Mouse (Mus musculus) CH12.LX (cell line): ENCODE results near the gene Twist2.

ENCODE experiments used
- CTCF ChIP-seq, 2 experiments: IDR thresholded peaks in 1 of 2; conservative IDR thresholded peaks in 1 of 2; 2 replicates each; pipeline ENCODE4 v1.5.1; 2011 to 2012; ENCODE audit warnings: low read depth in 2 of 2, low read length in 2 of 2, improper control_type of control experiment in 1 of 2, inconsistent platforms in 1 of 2, mild to moderate bottlenecking in 1 of 2, moderate library complexity in 1 of 2
- EP300 ChIP-seq: IDR thresholded peaks from 2 replicates; pipeline ENCODE4 v1.6.1; 2011; ENCODE audit warnings: low read length, improper control_type of control experiment
- HCFC1 ChIP-seq: IDR thresholded peaks from 2 replicates; pipeline ENCODE4 v1.6.1; 2012; ENCODE audit warnings: low read depth, mild to moderate bottlenecking, inconsistent platforms, low read length, improper control_type of control experiment
- MEF2A ChIP-seq: IDR thresholded peaks from 2 replicates; pipeline ENCODE4 v1.6.1; 2014; ENCODE audit warnings: low read depth, mild to moderate bottlenecking, inconsistent platforms, low read length, improper control_type of control experiment, borderline replicate concordance
- NELFE ChIP-seq: IDR thresholded peaks from 2 replicates; pipeline ENCODE4 v1.6.1; 2011; ENCODE audit warnings: low read depth, low read length, improper control_type of control experiment
- POLR2A ChIP-seq: IDR thresholded peaks from 2 replicates; pipeline ENCODE4 v1.6.1; 2011; ENCODE audit warnings: low read depth, mild to moderate bottlenecking, improper control_type of control experiment, low read length
- RCOR1 ChIP-seq: conservative IDR thresholded peaks from 2 replicates; pipeline ENCODE4 v1.6.1; 2012; ENCODE audit warnings: low read depth, mild to moderate bottlenecking, inconsistent platforms, low read length, improper control_type of control experiment
- SIN3A ChIP-seq: IDR thresholded peaks from 2 replicates; pipeline ENCODE4 v1.6.1; 2012; ENCODE audit warnings: low read length, improper control_type of control experiment, inconsistent platforms
- SMC3 ChIP-seq: IDR thresholded peaks from 2 replicates; pipeline ENCODE4 v1.6.1; 2011; ENCODE audit warnings: low read depth, low read length, improper control_type of control experiment
- UBTF ChIP-seq: IDR thresholded peaks from 2 replicates; pipeline ENCODE4 v1.6.1; 2012; ENCODE audit warnings: low read depth, mild to moderate bottlenecking, inconsistent platforms, low read length, improper control_type of control experiment, moderate library complexity
- ZNF384 ChIP-seq: IDR thresholded peaks from 2 replicates; pipeline ENCODE4 v1.6.1; 2012; ENCODE audit warnings: low read depth, low read length, improper control_type of control experiment, inconsistent platforms

DNA sequence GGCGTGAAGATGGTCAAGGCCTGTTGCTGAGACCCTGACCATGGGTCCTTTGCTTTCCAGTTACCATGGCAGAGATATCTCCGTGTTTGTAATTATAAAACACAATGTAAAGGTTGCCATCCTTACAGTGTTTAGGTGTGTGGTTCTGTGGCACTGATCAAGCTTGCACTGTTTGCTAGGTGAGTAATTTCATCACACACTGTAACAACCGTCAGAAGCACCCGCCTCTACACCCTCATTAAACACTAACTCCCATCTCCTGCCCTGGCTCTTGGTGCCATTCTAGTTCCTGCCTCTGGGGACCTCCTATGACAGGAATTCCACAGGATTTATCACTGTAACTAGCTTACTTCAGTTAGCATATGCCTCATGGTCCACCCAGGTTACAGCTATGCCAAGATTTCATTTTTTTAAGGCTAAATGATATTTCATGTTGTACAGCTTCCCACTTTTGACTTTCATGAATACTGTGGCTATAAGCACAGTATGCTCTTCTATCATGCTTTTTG, 21.1 kb downstream of the Twist2 start:
- TF ChIP-seq UBTF = no peak
- TF ChIP-seq CTCF (conservative IDR thresholded peaks at IDR 0.05 in 1 of 2, IDR thresholded peaks at IDR 0.05 in 1 of 2; ENCODE audit: low read depth in 2 of 2, low read length in 2 of 2) = no peak
- TF ChIP-seq ZNF384 = no peak
- no peak for TF ChIP-seq POLR2A
- no peak for TF ChIP-seq NELFE
- TF ChIP-seq EP300 = no peak
- TF ChIP-seq SIN3A = no peak
- TF ChIP-seq SMC3 = no peak
- no peak for TF ChIP-seq MEF2A
- TF ChIP-seq RCOR1 = no peak
- TF ChIP-seq HCFC1 = no peak
